Mouse (Mus musculus) embryonic facial prominence, embryonic 12.5 days (tissue): Measurements from ENCODE around the gene Vav2. TPM values are rescaled to one million over a fixed set of nuclear protein-coding genes. Genes with fewer than 3 reads are reported as not detected.
A peak's percentile ranks its signal among the peaks of the same experiment; 100 is the strongest.

ENCODE experiments used
- ATAC-seq: fragments of 200-750 bp; cut with Nextera tagmentation; 2 replicates; pipeline ENCODE4 v1.8.0; 2017; ENCODE audit not compliant: insufficient number of reproducible peaks, insufficient read depth, low FRiP score, low TSS enrichment
- H3K27ac ChIP-seq: fragments of 300-500 bp; sonication (generic); 2 replicates; pipeline ENCODE4 v1.5.1; 2016; ENCODE audit warnings: mild to moderate bottlenecking
- H3K27me3 ChIP-seq: fragments of 300-500 bp; sonication (generic); 2 replicates; pipeline ENCODE4 v1.6.1; 2016; ENCODE audit warnings: mild to moderate bottlenecking, moderate library complexity
- H3K36me3 ChIP-seq: fragments of 300-500 bp; sonication (generic); 2 replicates; pipeline ENCODE4 v1.6.1; 2016; ENCODE audit warnings: mild to moderate bottlenecking
- H3K4me1 ChIP-seq: fragments of 300-500 bp; sonication (generic); 2 replicates; pipeline ENCODE4 v1.6.1; 2016
- H3K4me2 ChIP-seq: fragments of 300-500 bp; sonication (generic); replicated peaks from 2 replicates; pipeline ENCODE4 v1.6.1; 2016; ENCODE audit warnings: mild to moderate bottlenecking, moderate library complexity
- H3K4me3 ChIP-seq: fragments of 300-500 bp; sonication (generic); 2 replicates; pipeline ENCODE4 v1.5.1; 2016; ENCODE audit warnings: mild to moderate bottlenecking
- H3K9ac ChIP-seq: fragments of 300-500 bp; sonication (generic); 2 replicates; pipeline ENCODE4 v1.6.1; 2016; ENCODE audit warnings: mild to moderate bottlenecking, moderate library complexity
- H3K9me3 ChIP-seq: fragments of 300-500 bp; sonication (generic); 2 replicates; pipeline ENCODE4 v1.6.1; 2016; ENCODE audit warnings: mild to moderate bottlenecking, moderate library complexity
- WGBS: fragments of 180-500 bp; shearing (Covaris S2); methylation state at CpG from one replicate; pipeline ENCODE4 v1.1.7; 2016; 5-methylcytosine and 5-hydroxymethylcytosine counted together
- polyA plus RNA-seq: library from polyadenylated mRNA; unstranded; fragments of >200 nt; fragmentation: Nextera tagmentation; extraction: Ambion mirVana; gene quantifications from 2 replicates; pipeline ENCODE4 v1.2.1, GENCODE M21; 2016

Vav2 gene
- polyA plus RNA-seq, 1 experiment from 2014 or later: 9.8 TPM

- H3K9me3 ChIP-seq: no peaks in the 10 kb centered on the region
- H3K27ac ChIP-seq: no peak overlapping the region
- H3K4me1 ChIP-seq: peaks cover 5% of the 10 kb centered on the region; the same call in 1 of the 2 replicates
- H3K9ac ChIP-seq: no peak overlapping the region
- ATAC-seq: no peak
- no peaks in the 10 kb centered on the region for H3K27me3 ChIP-seq
- no peak overlapping the region for H3K4me3 ChIP-seq
- WGBS: 63% methylated on average over 7 of the region's 7 CpGs
- 0 out of 2 replicates have a peak, but pooled peaks cover 5% of the 10 kb centered on the region for H3K36me3 ChIP-seq
- H3K4me2 ChIP-seq: no peak overlapping the region
Measured at GRCm38 (mm10) chr2:27284441-27284840, 142.4 kb downstream of the Vav2 start.

- H3K27me3 ChIP-seq: no peaks in the 10 kb centered on the region
- no peak overlapping the region for H3K4me3 ChIP-seq
- H3K9ac ChIP-seq: no peak overlapping the region
- H3K4me2 ChIP-seq: no peak overlapping the region
- H3K36me3 ChIP-seq: peaks cover 21% of the 10 kb centered on the region
- no peak overlapping the region for H3K27ac ChIP-seq
- WGBS: 88% methylated on average over 9 of the region's 9 CpGs
- ATAC-seq: no peak
- no peaks in the 10 kb centered on the region for H3K9me3 ChIP-seq
- no peaks in the 10 kb centered on the region for H3K4me1 ChIP-seq
Measured at GRCm38 (mm10) chr2:27281771-27282170, 145.1 kb downstream of the Vav2 start.

- WGBS: 67% methylated on average over 13 of the region's 13 CpGs
- Histone ChIP-seq H3K9me3 (no peaks in the 10 kb centered on the region), H3K27me3 (no peaks in the 10 kb centered on the region), H3K4me3 (no peak overlapping the region), H3K27ac (no peak overlapping the region), H3K36me3 (peaks cover 27% of the 10 kb centered on the region), H3K4me2 (no peak overlapping the region), H3K9ac (no peak overlapping the region), H3K4me1 (no peaks in the 10 kb centered on the region)
- no peak for ATAC-seq
Measured at GRCm38 (mm10) chr2:27280920-27281611, 145.8 kb downstream of the Vav2 start.

GRCm38 (mm10) chr2:27278859-27279258, 148.0 kb downstream of the Vav2 start:
- Histone ChIP-seq H3K9ac (no peak overlapping the region), H3K9me3 (no peaks in the 10 kb centered on the region), H3K4me3 (no peak overlapping the region), H3K27ac (no peak overlapping the region), H3K36me3 (peaks cover 43% of the 10 kb centered on the region), H3K4me1 (no peaks in the 10 kb centered on the region), H3K27me3 (no peaks in the 10 kb centered on the region), H3K4me2 (no peak overlapping the region)
- no peak for ATAC-seq
- WGBS: 89% methylated on average over 7 of the region's 7 CpGs

- H3K4me3 ChIP-seq: no peak overlapping the region
- WGBS: 81% methylated on average over 2 of the region's 2 CpGs
- H3K4me1 ChIP-seq: no peaks in the 10 kb centered on the region
- no peak for ATAC-seq
- H3K9me3 ChIP-seq: no peaks in the 10 kb centered on the region
- H3K27ac ChIP-seq: no peak overlapping the region
- peaks cover 57% of the 10 kb centered on the region for H3K36me3 ChIP-seq
- H3K27me3 ChIP-seq: no peaks in the 10 kb centered on the region
- H3K9ac ChIP-seq: no peak overlapping the region
- H3K4me2 ChIP-seq: no peak overlapping the region
Measured at GRCm38 (mm10) chr2:27268325-27268724, 158.5 kb downstream of the Vav2 start.

GRCm38 (mm10) chr2:27265819-27266218, 161.0 kb downstream of the Vav2 start:
- Histone ChIP-seq H3K27ac (no peak overlapping the region), H3K9ac (no peak overlapping the region), H3K9me3 (no peaks in the 10 kb centered on the region), H3K36me3 (peaks cover 57% of the 10 kb centered on the region), H3K4me1 (no peaks in the 10 kb centered on the region), H3K27me3 (no peaks in the 10 kb centered on the region), H3K4me3 (no peak overlapping the region), H3K4me2 (no peak overlapping the region)
- ATAC-seq: no peak
- WGBS: 85% methylated on average over 3 of the region's 3 CpGs

GRCm38 (mm10) chr2:27262984-27263383, 163.8 kb downstream of the Vav2 start:
- Histone ChIP-seq H3K36me3 (peaks cover 39% of the 10 kb centered on the region), H3K27ac (no peak overlapping the region), H3K4me2 (no peak overlapping the region), H3K27me3 (no peaks in the 10 kb centered on the region), H3K4me3 (no peak overlapping the region), H3K4me1 (no peaks in the 10 kb centered on the region), H3K9ac (no peak overlapping the region), H3K9me3 (no peaks in the 10 kb centered on the region)
- WGBS: 93% methylated on average over 4 of the region's 4 CpGs
- no peak for ATAC-seq

- no peaks in the 10 kb centered on the region for H3K27me3 ChIP-seq
- H3K4me1 ChIP-seq: peaks cover 13% of the 10 kb centered on the region
- no peaks in the 10 kb centered on the region for H3K36me3 ChIP-seq
- no peak overlapping the region for H3K9ac ChIP-seq
- no peak overlapping the region for H3K4me3 ChIP-seq
- H3K4me2 ChIP-seq: no peak overlapping the region
- no peaks in the 10 kb centered on the region for H3K9me3 ChIP-seq
- H3K27ac ChIP-seq: no peak overlapping the region
- ATAC-seq: no peak
Measured at GRCm38 (mm10) chr2:27251434-27251833, 175.4 kb downstream of the Vav2 start.

- Histone ChIP-seq H3K27me3 (no peaks in the 10 kb centered on the region), H3K4me1 (peaks cover 9% of the 10 kb centered on the region), H3K9me3 (no peaks in the 10 kb centered on the region), H3K36me3 (no peaks in the 10 kb centered on the region), H3K27ac (peak within 1 kb of the TSS; percentile 41; the same call in 1 of the 2 replicates), H3K4me2 (no peak within 1 kb of the TSS), H3K9ac (no peak within 1 kb of the TSS), H3K4me3 (no peak within 1 kb of the TSS)
- WGBS: 72% methylated on average over 2 of the region's 2 CpGs
- no peak for ATAC-seq
Measured at GRCm38 (mm10) chr2:27248211-27248610, 178.6 kb downstream of the Vav2 start, which contains the start of gene Sardh. Gene Sardh, minus strand, starts transcription at chr2:27248337.

- H3K9me3 ChIP-seq: no peaks in the 10 kb centered on the region
- H3K9ac ChIP-seq: no peak overlapping the region
- no peak overlapping the region for H3K4me2 ChIP-seq
- H3K27ac ChIP-seq: peak overlapping the region; percentile 41; the same call in 1 of the 2 replicates
- ATAC-seq: 0 out of 2 replicates have a peak, but pooled peaks have one; percentile 11
- H3K27me3 ChIP-seq: no peaks in the 10 kb centered on the region
- no peaks in the 10 kb centered on the region for H3K36me3 ChIP-seq
- H3K4me1 ChIP-seq: peaks cover 9% of the 10 kb centered on the region
- H3K4me3 ChIP-seq: no peak overlapping the region
- WGBS: 56% methylated on average over 2 of the region's 2 CpGs
Measured at GRCm38 (mm10) chr2:27247487-27247863, 179.4 kb downstream of the Vav2 start.

- peak; percentile 67 for ATAC-seq
- Histone ChIP-seq H3K4me2 (0 out of 2 replicates have a peak overlapping the region, but pooled peaks have one; percentile 22), H3K27ac (peak overlapping the region; percentile 41; the same call in 1 of the 2 replicates), H3K36me3 (no peaks in the 10 kb centered on the region), H3K4me3 (no peak overlapping the region), H3K27me3 (no peaks in the 10 kb centered on the region), H3K9ac (no peak overlapping the region), H3K4me1 (peaks cover 9% of the 10 kb centered on the region), H3K9me3 (no peaks in the 10 kb centered on the region)
- WGBS: 42% methylated on average over 7 of the region's 7 CpGs
Measured at GRCm38 (mm10) chr2:27246712-27247486, 179.9 kb downstream of the Vav2 start.

GRCm38 (mm10) chr2:27245947-27246346, 180.9 kb downstream of the Vav2 start:
- no peak overlapping the region for H3K4me2 ChIP-seq
- 56% methylated on average over 7 of the region's 7 CpGs for WGBS
- H3K27ac ChIP-seq: no peak overlapping the region
- ATAC-seq: no peak
- H3K27me3 ChIP-seq: no peaks in the 10 kb centered on the region
- H3K4me3 ChIP-seq: no peak overlapping the region
- H3K36me3 ChIP-seq: no peaks in the 10 kb centered on the region
- no peaks in the 10 kb centered on the region for H3K9me3 ChIP-seq
- no peak overlapping the region for H3K9ac ChIP-seq
- peaks cover 9% of the 10 kb centered on the region for H3K4me1 ChIP-seq
